Mouse (Mus musculus) brain, embryonic 14.5 days (tissue): ENCODE data around the gene Strn4.

Experiments used
- CTCF ChIP-seq: fragments of 200-500 bp; IDR thresholded peaks from 2 replicates; pipeline ENCODE4 v1.5.1; 2012; ENCODE audit warnings: inconsistent platforms, mild to moderate bottlenecking, moderate library complexity, borderline replicate concordance; ENCODE audit not compliant: insufficient read depth, insufficient read length; ENCODE audit errors: extremely low read depth
- POLR2A ChIP-seq: fragments of 200-500 bp; IDR thresholded peaks from 2 replicates; pipeline ENCODE4 v1.6.1; 2012; ENCODE audit warnings: mild to moderate bottlenecking, inconsistent platforms, borderline replicate concordance; ENCODE audit not compliant: poor library complexity, insufficient read depth, insufficient read length, severe bottlenecking; ENCODE audit errors: extremely low read depth

DNA sequence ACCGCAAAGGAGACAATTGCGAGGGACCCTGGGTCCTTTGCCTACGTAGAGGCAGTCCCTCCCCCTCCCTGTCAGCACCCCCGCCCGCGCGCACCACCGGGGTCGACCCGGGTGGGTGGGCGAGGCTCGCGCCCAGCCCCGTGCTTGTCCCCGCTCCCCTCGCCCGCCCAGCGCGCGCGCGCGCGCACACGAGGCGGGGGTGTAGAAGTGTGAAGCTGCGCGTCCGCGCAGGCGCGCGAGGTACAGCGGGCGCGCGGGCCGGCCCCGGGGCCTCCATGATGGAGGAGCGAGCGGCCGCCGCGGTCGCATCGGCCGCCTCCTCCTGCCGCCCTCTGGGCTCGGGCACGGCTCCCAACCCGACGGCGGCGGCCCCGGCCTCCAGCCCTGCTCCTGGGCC is 387 bp downstream of the Strn4 start:
- TF ChIP-seq CTCF, result no peak
- peak; percentile 98 for TF ChIP-seq POLR2A
